Mouse (Mus musculus) hindbrain, embryonic 15.5 days (tissue): ENCODE results near the gene Mdga1. TPM values are rescaled to one million over a fixed set of nuclear protein-coding genes. Genes with fewer than 3 reads are reported as not detected.

Source experiments
- ATAC-seq: fragments of 200-750 bp; cut with Nextera tagmentation; 2 replicates; pipeline ENCODE4 v1.8.0; 2017; ENCODE audit warnings: low read depth, moderate number of reproducible peaks, moderate TSS enrichment; ENCODE audit not compliant: low FRiP score
- H3K27ac ChIP-seq: fragments of 300-500 bp; sonication (generic); replicated peaks from 2 replicates; pipeline ENCODE4 v1.5.1; 2015; ENCODE audit warnings: mild to moderate bottlenecking, inconsistent platforms
- H3K27me3 ChIP-seq: fragments of 300-500 bp; sonication (generic); 2 replicates; pipeline ENCODE4 v1.6.1; 2015; ENCODE audit warnings: control low read depth, inconsistent platforms
- H3K36me3 ChIP-seq: fragments of 300-500 bp; sonication (generic); 2 replicates; pipeline ENCODE4 v1.6.1; 2015; ENCODE audit warnings: control low read depth, inconsistent platforms
- H3K4me1 ChIP-seq: fragments of 300-500 bp; sonication (generic); replicated peaks from 2 replicates; pipeline ENCODE4 v1.6.1; 2015; ENCODE audit warnings: control low read depth, inconsistent platforms
- H3K4me2 ChIP-seq: fragments of 300-500 bp; sonication (generic); 2 replicates; pipeline ENCODE4 v1.6.1; 2015; ENCODE audit warnings: moderate library complexity, mild to moderate bottlenecking, inconsistent platforms
- H3K4me3 ChIP-seq: fragments of 300-500 bp; sonication (generic); 2 replicates; pipeline ENCODE4 v1.5.1; 2015; ENCODE audit warnings: mild to moderate bottlenecking, inconsistent platforms
- H3K9ac ChIP-seq: fragments of 300-500 bp; sonication (generic); 2 replicates; pipeline ENCODE4 v1.6.1; 2015; ENCODE audit warnings: inconsistent platforms
- H3K9me3 ChIP-seq: fragments of 300-500 bp; sonication (generic); 2 replicates; pipeline ENCODE4 v1.6.1; 2016; ENCODE audit warnings: control low read depth, inconsistent platforms
- WGBS: fragments of 180-500 bp; shearing (Covaris S2); methylation state at CpG from one replicate; pipeline ENCODE4 v1.1.7; 2015; 5-methylcytosine and 5-hydroxymethylcytosine counted together
- polyA plus RNA-seq: library from polyadenylated mRNA; unstranded; fragments of >200 nt; fragmentation: Nextera tagmentation; extraction: Ambion mirVana; gene quantifications from 2 replicates; pipeline ENCODE4 v1.2.1, GENCODE M21; 2015

Gene Mdga1
- polyA plus RNA-seq, 1 experiment from 2014 or later: 18.9 TPM

DNA sequence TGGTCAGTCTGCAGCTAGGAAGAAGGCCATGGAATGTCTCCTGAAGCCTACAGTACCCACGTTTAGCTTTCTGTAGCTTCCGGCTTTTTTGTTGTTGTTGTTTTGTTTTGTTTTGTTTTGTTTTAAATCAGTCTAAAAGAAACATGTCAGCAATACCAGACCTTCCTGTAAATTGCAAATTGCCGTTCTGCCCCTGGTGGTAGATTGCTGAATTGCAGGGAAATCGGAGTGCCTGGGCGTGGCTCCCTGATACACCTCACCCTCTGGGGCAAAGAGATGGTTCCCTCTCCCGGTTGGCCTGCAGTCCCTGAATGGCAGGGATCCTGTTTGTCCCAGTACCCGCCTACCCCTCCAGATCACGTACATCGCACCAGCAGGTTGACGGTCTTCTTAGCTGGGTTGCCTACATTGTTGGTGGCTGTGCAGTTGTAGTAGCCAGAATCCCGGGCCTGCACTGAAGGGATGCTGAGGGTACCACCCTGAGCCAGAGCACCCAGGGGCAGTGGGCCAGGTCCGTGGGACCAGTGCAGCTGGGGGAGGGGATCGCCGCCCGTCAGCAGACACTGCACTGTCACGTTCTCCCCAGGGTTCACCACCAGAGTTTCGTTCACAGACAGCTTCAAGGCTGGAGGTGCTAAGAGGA lies 121.0 kb downstream of the Mdga1 start:
- Histone ChIP-seq H3K4me1 (peaks cover 12% of the 10 kb centered on the region; the same call in 1 of the 2 replicates), H3K9ac (no peak overlapping the region), H3K27me3 (no peaks in the 10 kb centered on the region), H3K9me3 (no peaks in the 10 kb centered on the region), H3K27ac (no peak overlapping the region), H3K4me2 (no peak overlapping the region), H3K36me3 (no peaks in the 10 kb centered on the region), H3K4me3 (no peak overlapping the region)
- WGBS: 28% methylated on average over 17 of the region's 17 CpGs
- ATAC-seq: peak; percentile 59; the same call in 1 of the 2 replicates

DNA sequence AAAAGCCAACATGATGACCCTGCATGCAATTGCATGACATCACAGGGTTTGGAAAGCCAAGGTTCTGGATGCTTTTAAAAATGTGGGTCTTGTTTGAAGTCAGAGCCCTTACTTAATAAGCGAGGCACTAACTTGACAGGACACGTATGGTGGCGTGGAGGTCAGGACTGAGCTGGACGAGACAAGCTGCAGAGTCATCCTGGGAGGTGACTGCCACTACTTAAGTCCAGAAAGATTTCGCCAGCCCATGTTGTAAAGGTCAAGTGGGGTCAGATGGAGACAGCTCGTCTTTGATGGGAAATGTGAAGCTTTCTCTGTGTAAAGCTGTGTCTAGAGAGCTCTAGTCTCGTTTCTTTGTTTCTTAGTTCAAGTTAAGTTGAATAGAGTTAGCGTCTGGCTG lies 122.6 kb downstream of the Mdga1 start:
- 58% methylated on average over 8 of the region's 8 CpGs for WGBS
- no peaks in the 10 kb centered on the region for H3K9me3 ChIP-seq
- ATAC-seq: no peak
- H3K9ac ChIP-seq: no peak overlapping the region
- H3K4me2 ChIP-seq: no peak overlapping the region
- peaks cover 9% of the 10 kb centered on the region for H3K4me1 ChIP-seq
- H3K36me3 ChIP-seq: no peaks in the 10 kb centered on the region
- H3K4me3 ChIP-seq: no peak overlapping the region
- H3K27ac ChIP-seq: no peak overlapping the region
- no peaks in the 10 kb centered on the region for H3K27me3 ChIP-seq

DNA sequence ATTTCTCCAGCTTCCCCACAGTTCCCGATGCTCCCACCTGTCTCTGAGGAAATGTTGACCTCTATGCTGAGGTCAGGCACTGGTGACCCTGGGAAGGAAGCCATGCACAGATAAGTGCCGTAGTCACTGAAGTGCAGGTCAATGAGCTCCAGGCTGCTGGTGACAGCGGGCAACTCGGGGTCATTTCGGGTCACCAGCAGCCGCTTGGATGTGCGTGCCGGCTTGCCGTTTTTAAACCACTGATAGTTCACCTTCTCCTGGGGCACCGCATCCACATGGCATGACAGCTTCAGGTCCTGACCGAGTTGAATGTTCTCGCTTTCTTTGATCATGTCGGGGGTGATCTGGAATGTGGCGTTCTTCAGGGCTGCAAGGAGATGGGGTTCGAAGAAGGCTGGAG lies 123.6 kb downstream of the Mdga1 start:
- Histone ChIP-seq H3K27ac (no peak overlapping the region), H3K4me1 (peaks cover 17% of the 10 kb centered on the region), H3K27me3 (no peaks in the 10 kb centered on the region), H3K9me3 (no peaks in the 10 kb centered on the region), H3K9ac (no peak overlapping the region), H3K36me3 (no peaks in the 10 kb centered on the region), H3K4me2 (no peak overlapping the region), H3K4me3 (no peak overlapping the region)
- no peak for ATAC-seq
- 74% methylated on average over 15 of the region's 15 CpGs for WGBS

DNA sequence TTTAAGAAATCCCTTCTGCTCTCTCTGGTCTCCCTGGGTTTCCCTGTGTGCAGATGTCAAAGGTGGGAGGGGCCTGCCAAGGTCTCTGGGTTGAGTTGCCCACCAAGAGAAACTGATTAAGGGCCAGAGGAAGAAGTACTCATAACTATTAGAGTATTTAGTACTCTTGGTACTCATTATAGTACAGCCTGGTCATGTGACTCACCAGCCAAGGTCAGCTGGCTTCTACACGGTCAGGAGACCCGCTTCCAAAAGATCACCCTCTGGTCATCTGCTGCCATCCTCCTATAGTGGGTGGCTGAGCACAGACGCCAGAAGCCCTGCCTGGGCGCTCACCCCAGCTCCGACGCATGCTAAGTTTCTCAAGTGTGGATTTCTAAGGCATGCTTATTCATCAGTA lies 124.9 kb downstream of the Mdga1 start:
- H3K36me3 ChIP-seq: no peaks in the 10 kb centered on the region
- peaks cover 19% of the 10 kb centered on the region for H3K4me1 ChIP-seq
- WGBS: 88% methylated on average over 6 of the region's 6 CpGs
- H3K27me3 ChIP-seq: no peaks in the 10 kb centered on the region
- H3K9me3 ChIP-seq: no peaks in the 10 kb centered on the region
- H3K4me3 ChIP-seq: no peak overlapping the region
- no peak overlapping the region for H3K4me2 ChIP-seq
- no peak overlapping the region for H3K27ac ChIP-seq
- no peak overlapping the region for H3K9ac ChIP-seq
- ATAC-seq: no peak

DNA sequence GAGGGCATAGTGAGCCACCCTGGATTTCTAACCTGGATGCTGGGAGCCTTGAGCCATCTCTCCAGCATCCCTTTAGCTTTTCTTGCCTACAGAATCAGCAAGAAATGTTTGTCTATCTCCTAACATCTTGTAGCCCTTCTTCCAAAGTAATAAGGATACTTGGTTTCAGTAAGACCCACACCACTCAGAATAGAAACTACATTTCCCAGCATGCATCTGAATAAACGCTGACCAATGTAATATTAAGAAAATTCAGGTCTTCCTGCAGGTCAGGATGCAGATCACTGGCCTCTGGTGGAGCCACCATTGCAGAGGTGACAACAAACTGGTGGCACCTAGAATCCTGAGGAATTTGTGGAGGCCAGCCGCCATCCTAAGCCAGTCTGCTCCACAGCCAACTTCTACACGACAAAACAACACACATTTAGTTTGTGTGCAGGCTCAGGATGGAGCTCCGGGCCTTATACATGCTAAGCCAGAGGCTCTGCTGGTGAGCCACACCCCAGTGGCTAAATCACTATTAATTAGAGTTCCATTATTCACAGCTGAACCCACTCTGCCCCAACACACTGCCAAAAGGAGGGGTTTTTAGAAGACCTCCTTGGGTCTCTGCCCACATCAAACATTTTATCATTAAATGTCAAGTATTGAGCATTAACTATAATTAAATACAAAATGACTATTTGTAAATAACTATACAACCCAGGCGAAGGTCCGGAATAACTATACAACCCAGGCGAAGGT lies 126.3 kb downstream of the Mdga1 start:
- Histone ChIP-seq H3K27ac (no peak overlapping the region), H3K4me1 (peaks cover 22% of the 10 kb centered on the region), H3K4me2 (no peak overlapping the region), H3K9ac (no peak overlapping the region), H3K27me3 (no peaks in the 10 kb centered on the region), H3K36me3 (no peaks in the 10 kb centered on the region), H3K4me3 (no peak overlapping the region), H3K9me3 (no peaks in the 10 kb centered on the region)
- 72% methylated on average over 7 of the region's 7 CpGs for WGBS
- ATAC-seq: no peak

DNA sequence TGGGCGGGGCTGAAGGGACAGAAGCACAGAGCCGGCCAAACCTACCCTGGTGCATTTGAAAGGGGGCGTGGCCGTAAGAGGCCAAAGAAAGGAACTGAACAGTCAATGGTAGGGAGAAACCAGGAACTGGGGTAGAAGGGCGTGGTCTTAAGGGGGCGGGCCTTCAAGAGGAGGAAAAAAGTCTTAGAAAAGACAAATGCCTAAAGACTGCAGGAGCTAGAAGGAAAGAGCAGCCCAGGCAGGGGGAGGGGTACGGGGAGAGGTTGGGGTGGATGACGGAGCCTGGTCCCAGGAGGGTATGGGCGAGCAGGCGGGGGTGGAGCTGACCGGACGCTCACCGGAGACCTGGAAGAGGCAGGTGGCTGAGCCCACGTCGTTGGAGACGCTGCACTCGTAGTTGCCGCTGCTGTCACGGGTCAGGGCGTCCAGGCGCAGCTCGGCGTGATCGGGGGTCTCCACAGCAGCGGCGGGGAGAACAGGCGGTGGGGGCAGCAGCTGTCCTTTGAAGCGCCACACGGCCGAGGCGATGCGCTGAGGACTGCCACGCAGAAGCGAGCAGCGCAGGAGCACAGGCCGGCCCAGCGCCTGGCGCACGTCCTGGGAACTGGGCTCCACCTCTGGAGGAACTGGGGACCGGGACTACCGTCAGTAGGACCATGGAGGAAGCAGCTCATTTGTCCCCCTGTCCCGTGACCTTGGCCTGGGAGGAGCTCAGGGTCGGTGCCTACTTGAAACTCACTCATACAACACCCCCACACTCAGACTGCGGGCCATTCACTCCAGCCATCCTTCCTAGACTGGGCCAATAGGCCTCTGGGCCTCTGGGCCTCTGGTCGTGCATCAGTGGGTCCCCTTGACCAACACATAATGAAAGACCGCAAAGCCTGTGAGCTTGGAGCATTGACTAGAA lies 127.9 kb downstream of the Mdga1 start:
- Histone ChIP-seq H3K4me1 (peaks cover 28% of the 10 kb centered on the region), H3K9me3 (no peaks in the 10 kb centered on the region), H3K27ac (no peak overlapping the region), H3K4me2 (peak overlapping the region; percentile 66), H3K4me3 (peak overlapping the region; percentile 31), H3K36me3 (no peaks in the 10 kb centered on the region), H3K27me3 (no peaks in the 10 kb centered on the region), H3K9ac (no peak overlapping the region)
- WGBS: 7% methylated on average over 44 of the region's 46 CpGs
- ATAC-seq: peak; percentile 44; the same call in 1 of the 2 replicates

DNA sequence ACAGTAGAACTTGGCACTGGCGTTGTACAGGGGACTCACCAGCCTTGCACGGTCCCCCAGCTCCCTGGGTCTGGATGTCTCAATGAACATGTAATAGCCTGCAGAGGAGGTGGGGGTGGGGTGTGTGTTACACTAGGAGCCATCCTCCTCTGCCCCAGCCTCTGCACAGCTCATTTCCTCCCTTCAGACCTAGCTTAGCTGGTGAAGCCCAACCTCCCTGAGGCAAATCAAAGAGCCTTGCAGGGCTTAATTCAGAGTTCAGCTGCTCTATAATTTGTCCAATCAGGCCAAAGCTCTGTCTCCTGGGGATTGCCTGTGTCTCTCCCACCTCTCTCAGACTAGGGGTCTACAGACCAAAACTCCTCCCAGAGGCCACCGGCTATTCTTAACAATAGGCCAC lies 131.9 kb downstream of the Mdga1 start:
- Histone ChIP-seq H3K4me2 (no peak overlapping the region), H3K9me3 (no peaks in the 10 kb centered on the region), H3K36me3 (no peaks in the 10 kb centered on the region), H3K27ac (no peak overlapping the region), H3K9ac (no peak overlapping the region), H3K27me3 (no peaks in the 10 kb centered on the region), H3K4me3 (no peak overlapping the region), H3K4me1 (peaks cover 28% of the 10 kb centered on the region)
- 33% methylated on average over 3 of the region's 3 CpGs for WGBS
- 0 out of 2 replicates have a peak, but pooled peaks have one; percentile 29 for ATAC-seq

DNA sequence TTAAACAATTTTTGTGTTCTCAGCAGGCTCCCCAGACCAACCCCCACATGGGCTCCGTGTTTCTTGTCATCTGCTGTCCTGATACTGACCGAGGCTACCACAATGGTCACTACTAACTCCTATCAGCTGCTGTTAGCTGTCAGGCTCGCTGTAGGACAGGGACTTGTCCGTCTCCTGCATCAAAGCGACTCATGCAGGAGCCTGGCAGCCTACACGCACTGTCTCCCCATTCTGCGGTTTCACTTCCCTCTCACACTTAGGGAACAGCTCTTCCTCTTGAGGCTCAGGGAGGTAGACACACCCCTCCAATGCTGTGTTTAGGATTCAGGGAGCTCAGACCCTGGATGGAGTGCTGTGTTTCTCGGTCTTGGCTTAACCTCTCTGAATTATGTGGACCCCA lies 132.4 kb downstream of the Mdga1 start:
- H3K27me3 ChIP-seq: no peaks in the 10 kb centered on the region
- ATAC-seq: no peak
- 68% methylated on average over 8 of the region's 8 CpGs for whole genome bisulfite sequencing
- no peak overlapping the region for H3K9ac ChIP-seq
- no peak overlapping the region for H3K27ac ChIP-seq
- H3K4me2 ChIP-seq: no peak overlapping the region
- no peaks in the 10 kb centered on the region for H3K36me3 ChIP-seq
- H3K9me3 ChIP-seq: no peaks in the 10 kb centered on the region
- no peak overlapping the region for H3K4me3 ChIP-seq
- H3K4me1 ChIP-seq: peaks cover 23% of the 10 kb centered on the region

DNA sequence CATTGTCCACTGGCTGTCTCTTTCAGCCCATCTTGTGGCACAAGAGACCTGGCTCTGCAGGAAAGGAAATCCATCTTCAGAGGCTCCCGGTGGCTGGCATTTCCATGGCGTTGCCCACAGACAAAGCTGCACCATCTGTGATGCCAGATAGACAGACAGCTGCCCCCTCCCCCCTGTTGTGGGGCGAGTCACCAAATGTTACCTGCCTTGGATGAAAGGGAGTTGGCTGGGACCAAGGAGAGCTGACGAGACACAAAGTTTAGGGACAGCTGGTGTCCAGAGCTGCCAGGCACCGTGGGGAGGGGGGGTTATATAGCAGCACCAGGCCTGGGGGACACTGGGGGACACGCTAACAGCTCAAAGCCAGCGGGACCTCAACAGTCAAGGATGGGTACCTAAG lies 135.1 kb downstream of the Mdga1 start:
- Histone ChIP-seq H3K27me3 (no peaks in the 10 kb centered on the region), H3K4me2 (no peak overlapping the region), H3K27ac (peak overlapping the region; percentile 52), H3K9me3 (no peaks in the 10 kb centered on the region), H3K9ac (no peak overlapping the region), H3K36me3 (no peaks in the 10 kb centered on the region), H3K4me3 (no peak overlapping the region), H3K4me1 (peaks cover 9% of the 10 kb centered on the region)
- 33% methylated on average over 7 of the region's 7 CpGs for WGBS
- peak; percentile 27 for ATAC-seq

DNA sequence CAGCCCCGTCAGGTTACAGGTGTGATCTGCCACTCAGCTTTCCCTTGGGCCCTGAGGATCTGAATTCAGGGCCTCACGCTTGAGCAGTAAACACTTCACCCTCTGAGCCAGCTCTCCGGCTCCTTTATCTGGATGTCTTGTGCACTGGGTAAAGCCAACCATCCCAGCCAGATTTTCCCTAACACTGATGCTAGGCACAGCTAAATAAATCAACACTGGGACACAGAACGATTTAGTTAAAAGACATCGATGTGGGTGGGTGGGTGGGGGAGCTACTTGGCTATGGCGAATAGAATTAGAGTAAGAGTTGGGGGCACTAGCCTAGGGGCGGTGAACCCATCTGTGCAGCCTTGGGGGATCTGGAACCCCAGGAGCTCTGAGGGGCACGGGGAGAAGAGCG lies 135.6 kb downstream of the Mdga1 start:
- no peaks in the 10 kb centered on the region for H3K27me3 ChIP-seq
- H3K9ac ChIP-seq: no peak overlapping the region
- peaks cover 9% of the 10 kb centered on the region for H3K4me1 ChIP-seq
- ATAC-seq: peak; percentile 40
- H3K4me3 ChIP-seq: no peak overlapping the region
- 39% methylated on average over 9 of the region's 9 CpGs for WGBS
- peak overlapping the region; percentile 52; the same call in 1 of the 2 replicates for H3K27ac ChIP-seq
- no peak overlapping the region for H3K4me2 ChIP-seq
- H3K9me3 ChIP-seq: no peaks in the 10 kb centered on the region
- no peaks in the 10 kb centered on the region for H3K36me3 ChIP-seq

DNA sequence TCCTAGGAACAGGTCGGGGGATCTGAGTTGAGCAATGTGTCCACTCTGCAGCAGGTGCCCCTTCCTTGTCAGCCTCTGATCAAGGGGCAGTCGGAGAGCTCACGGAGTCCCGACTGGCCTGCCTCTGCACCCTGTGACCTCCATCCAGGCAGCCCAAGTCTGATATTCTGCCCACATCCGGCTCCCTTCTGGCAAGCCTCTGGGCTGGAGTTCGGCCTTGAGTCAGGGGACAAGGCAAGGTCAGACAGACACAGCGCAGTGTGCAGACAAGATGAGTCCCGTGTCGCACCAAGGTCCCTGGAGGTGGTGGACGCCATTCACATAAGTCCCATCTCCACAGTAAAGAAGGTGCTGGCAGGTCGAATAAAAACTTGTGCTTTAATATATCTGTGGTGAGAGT lies 138.2 kb downstream of the Mdga1 start:
- H3K4me1 ChIP-seq: no peaks in the 10 kb centered on the region
- H3K4me3 ChIP-seq: no peak overlapping the region
- WGBS: 89% methylated on average over 11 of the region's 11 CpGs
- no peak for ATAC-seq
- H3K36me3 ChIP-seq: no peaks in the 10 kb centered on the region
- no peaks in the 10 kb centered on the region for H3K9me3 ChIP-seq
- no peak overlapping the region for H3K9ac ChIP-seq
- no peaks in the 10 kb centered on the region for H3K27me3 ChIP-seq
- no peak overlapping the region for H3K27ac ChIP-seq
- no peak overlapping the region for H3K4me2 ChIP-seq

DNA sequence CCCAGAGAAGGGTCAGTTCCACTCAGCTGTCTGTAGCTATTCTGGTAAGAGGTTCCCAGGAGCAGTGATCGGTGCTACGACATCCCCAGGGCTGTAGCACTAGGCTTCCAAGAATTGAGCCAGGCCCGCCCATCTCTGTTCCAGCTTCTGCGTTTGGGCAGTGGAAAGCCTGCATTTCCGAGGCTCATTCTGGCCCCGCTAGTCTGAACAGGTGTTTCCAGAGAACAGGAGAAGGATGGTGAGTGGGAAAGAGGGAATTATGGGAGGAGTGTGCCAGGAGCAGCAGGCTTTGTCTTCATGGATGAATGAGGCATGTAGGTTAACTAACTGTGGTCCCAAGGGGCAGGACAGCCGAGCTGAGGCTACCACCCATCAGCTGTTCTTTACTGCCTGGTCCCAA lies 140.8 kb downstream of the Mdga1 start:
- H3K4me2 ChIP-seq: no peak overlapping the region
- ATAC-seq: no peak
- H3K9me3 ChIP-seq: no peaks in the 10 kb centered on the region
- no peak overlapping the region for H3K27ac ChIP-seq
- H3K4me3 ChIP-seq: no peak overlapping the region
- no peaks in the 10 kb centered on the region for H3K36me3 ChIP-seq
- WGBS: 64% methylated on average over 7 of the region's 7 CpGs
- 0 out of 2 replicates have a peak, but pooled peaks cover 4% of the 10 kb centered on the region for H3K4me1 ChIP-seq
- no peak overlapping the region for H3K9ac ChIP-seq
- no peaks in the 10 kb centered on the region for H3K27me3 ChIP-seq
